Mouse (Mus musculus): Measurements from ENCODE around the gene Rexo1. TPM values are rescaled to one million over a fixed set of nuclear protein-coding genes. Genes with fewer than 3 reads are reported as not detected.

The Rexo1 gene
- polyA plus RNA-seq, 1 experiment from 2014 or later: 29.5 TPM

GRCm38 (mm10) chr10:80570419-80570818 lies 9.1 kb upstream of the Rexo1 start:
- H3K9me3 ChIP-seq (replicated peaks): no peaks in the 10 kb centered on the region
- H3K4me1 ChIP-seq: peaks cover 61% of the 10 kb centered on the region
- no peaks in the 10 kb centered on the region for H3K27me3 ChIP-seq (replicated peaks)
- no peak overlapping the region for H3K9ac ChIP-seq (replicated peaks)
- peak overlapping the region; percentile 38; the same call in 1 of the 2 replicates for H3K4me2 ChIP-seq
- 84% methylated on average over 10 of the region's 10 CpGs for WGBS
- no peak for ATAC-seq (ENCODE audit: low FRiP score)
- no peaks in the 10 kb centered on the region for H3K36me3 ChIP-seq
- no peak overlapping the region for H3K4me3 ChIP-seq (replicated peaks)
- 0 out of 2 replicates have a peak overlapping the region, but pooled peaks have one; percentile 2 for H3K27ac ChIP-seq (replicated peaks)

- Histone ChIP-seq H3K4me3 (replicated peaks) (no peak overlapping the region), H3K4me2 (peak overlapping the region; percentile 3; the same call in 1 of the 2 replicates), H3K27me3 (replicated peaks) (no peaks in the 10 kb centered on the region), H3K9ac (replicated peaks) (no peak overlapping the region), H3K4me1 (peaks cover 53% of the 10 kb centered on the region), H3K9me3 (replicated peaks) (no peaks in the 10 kb centered on the region), H3K27ac (replicated peaks) (no peak overlapping the region), H3K36me3 (no peaks in the 10 kb centered on the region)
- 42% methylated on average over 10 of the region's 10 CpGs for WGBS
- no peak for ATAC-seq (ENCODE audit: low FRiP score)
Measured at GRCm38 (mm10) chr10:80569664-80570066, 8.3 kb upstream of the Rexo1 start.

- 97% methylated on average over 29 of the region's 29 CpGs for WGBS
- Histone ChIP-seq H3K27me3 (replicated peaks) (no peaks in the 10 kb centered on the region), H3K9ac (replicated peaks) (no peak overlapping the region), H3K4me3 (replicated peaks) (no peak overlapping the region), H3K36me3 (no peaks in the 10 kb centered on the region), H3K27ac (replicated peaks) (no peak overlapping the region), H3K4me1 (peaks cover 45% of the 10 kb centered on the region), H3K4me2 (no peak overlapping the region), H3K9me3 (replicated peaks) (no peaks in the 10 kb centered on the region)
- no peak for ATAC-seq (ENCODE audit: low FRiP score)
Measured at GRCm38 (mm10) chr10:80568876-80569275, 7.5 kb upstream of the Rexo1 start.

DNA sequence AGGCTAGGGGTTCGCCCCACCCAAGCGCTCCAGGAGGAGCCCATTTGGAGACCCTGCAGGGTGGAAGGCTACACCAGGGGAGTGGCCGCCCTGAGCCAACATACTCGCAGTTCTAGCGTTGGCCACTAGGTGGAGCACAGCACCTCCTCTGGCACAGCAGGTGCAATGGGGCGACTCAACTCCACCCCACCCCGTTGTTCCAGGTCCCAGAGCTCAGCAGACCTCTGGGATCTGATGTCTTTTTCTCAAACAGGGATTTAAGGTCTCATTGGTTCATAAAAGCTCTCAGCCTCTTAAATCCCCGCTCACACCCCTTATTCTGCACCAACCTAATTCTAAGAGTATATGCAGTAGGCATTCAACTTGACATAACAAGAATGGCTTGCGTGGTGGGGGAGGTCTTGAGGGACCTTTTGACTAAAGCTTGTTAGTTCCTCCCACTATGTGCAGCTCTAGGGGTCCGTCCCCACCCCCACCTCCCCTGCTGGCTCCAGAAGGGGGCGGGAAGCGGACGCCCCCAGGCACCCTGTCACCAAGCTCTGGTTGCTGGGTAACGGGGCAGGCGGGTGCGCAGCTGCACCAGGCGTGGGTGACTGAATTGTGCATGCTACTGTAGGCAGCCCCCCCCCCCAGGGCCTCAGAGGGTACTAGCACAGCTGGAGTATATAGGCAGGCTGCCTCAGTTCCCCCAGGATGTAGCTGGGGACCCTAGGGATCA lies 5.2 kb upstream of the Rexo1 start:
- 0 out of 2 replicates have a peak overlapping the region, but pooled peaks have one; percentile 28 for H3K9ac ChIP-seq (replicated peaks)
- H3K4me2 ChIP-seq: peak overlapping the region; percentile 47
- WGBS: 11% methylated on average over 17 of the region's 17 CpGs
- peaks cover 42% of the 10 kb centered on the region for H3K4me1 ChIP-seq
- no peaks in the 10 kb centered on the region for H3K27me3 ChIP-seq (replicated peaks)
- H3K4me3 ChIP-seq (replicated peaks): peak overlapping the region; percentile 12; the same call in 1 of the 2 replicates
- peak; percentile 30 for ATAC-seq (ENCODE audit: low FRiP score)
- peak overlapping the region; percentile 60 for H3K27ac ChIP-seq (replicated peaks)
- H3K9me3 ChIP-seq (replicated peaks): no peaks in the 10 kb centered on the region
- no peaks in the 10 kb centered on the region for H3K36me3 ChIP-seq

DNA sequence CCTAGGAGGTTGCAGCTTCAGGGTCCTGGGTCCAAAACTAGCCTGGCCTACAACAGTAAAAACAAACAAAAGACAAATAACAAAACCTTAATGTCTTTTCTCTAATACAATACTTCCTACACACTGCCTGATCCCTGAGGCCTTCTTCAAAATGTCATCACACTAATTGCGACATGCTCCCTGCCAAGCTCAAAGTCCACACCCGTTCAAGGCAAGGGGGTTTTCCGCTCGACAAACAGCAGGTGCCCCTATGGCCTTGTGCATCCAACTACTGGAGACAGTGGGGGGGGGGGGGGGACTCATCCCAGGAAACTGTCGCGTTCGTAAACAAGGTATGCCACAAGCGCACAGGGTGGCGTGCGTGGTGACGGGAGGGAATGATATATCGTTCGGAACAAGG lies 739 bp downstream of the Rexo1 start:
- Histone ChIP-seq H3K9me3 (replicated peaks) (no peaks in the 10 kb centered on the region), H3K4me2 (peak overlapping the region; percentile 82), H3K27ac (replicated peaks) (peak overlapping the region; percentile 94), H3K4me1 (peaks cover 47% of the 10 kb centered on the region), H3K36me3 (no peaks in the 10 kb centered on the region), H3K27me3 (replicated peaks) (no peaks in the 10 kb centered on the region), H3K9ac (replicated peaks) (peak overlapping the region; percentile 90), H3K4me3 (replicated peaks) (peak overlapping the region; percentile 98)
- WGBS: 1% methylated on average over 13 of the region's 13 CpGs
- no peak for ATAC-seq (ENCODE audit: low FRiP score)

GRCm38 (mm10) chr10:80559431-80559830 lies 1.9 kb downstream of the Rexo1 start:
- no peak overlapping the region for H3K27ac ChIP-seq (replicated peaks)
- no peak for ATAC-seq (ENCODE audit: low FRiP score)
- H3K4me1 ChIP-seq: peaks cover 50% of the 10 kb centered on the region
- 92% methylated on average over 7 of the region's 7 CpGs for WGBS
- H3K9ac ChIP-seq (replicated peaks): no peak overlapping the region
- H3K4me2 ChIP-seq: peak overlapping the region; percentile 82
- H3K36me3 ChIP-seq: no peaks in the 10 kb centered on the region
- H3K27me3 ChIP-seq (replicated peaks): no peaks in the 10 kb centered on the region
- no peak overlapping the region for H3K4me3 ChIP-seq (replicated peaks)
- no peaks in the 10 kb centered on the region for H3K9me3 ChIP-seq (replicated peaks)

- no peaks in the 10 kb centered on the region for H3K9me3 ChIP-seq (replicated peaks)
- no peak overlapping the region for H3K4me2 ChIP-seq
- no peak overlapping the region for H3K9ac ChIP-seq (replicated peaks)
- peaks cover 49% of the 10 kb centered on the region for H3K4me1 ChIP-seq
- no peaks in the 10 kb centered on the region for H3K27me3 ChIP-seq (replicated peaks)
- ATAC-seq (ENCODE audit: low FRiP score): no peak
- WGBS: 35% methylated on average over 5 of the region's 5 CpGs
- no peaks in the 10 kb centered on the region for H3K36me3 ChIP-seq
- H3K4me3 ChIP-seq (replicated peaks): no peak overlapping the region
- H3K27ac ChIP-seq (replicated peaks): no peak overlapping the region
Measured at GRCm38 (mm10) chr10:80557346-80557965, 3.9 kb downstream of the Rexo1 start.

DNA sequence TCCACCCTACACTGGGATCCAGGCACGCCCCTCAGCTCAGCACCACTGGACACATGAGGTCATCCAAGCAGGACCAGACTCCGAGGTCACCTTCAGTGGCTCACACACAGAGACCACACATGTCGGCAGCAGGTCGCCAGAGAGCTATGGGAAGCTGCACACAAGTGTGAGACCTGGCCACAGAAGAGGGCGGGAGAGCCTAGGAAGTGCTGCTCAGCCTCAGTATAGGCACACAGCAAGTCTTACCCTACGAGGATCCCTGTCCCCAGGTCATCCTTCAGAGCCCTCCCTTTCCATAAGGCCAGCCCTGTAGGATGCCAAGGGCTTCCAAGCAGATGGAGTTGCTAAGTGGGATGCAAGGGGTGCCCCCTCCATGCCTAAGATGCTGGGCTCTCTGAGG lies 7.4 kb downstream of the Rexo1 start:
- no peaks in the 10 kb centered on the region for H3K9me3 ChIP-seq (replicated peaks)
- H3K4me2 ChIP-seq: no peak overlapping the region
- H3K27ac ChIP-seq (replicated peaks): no peak overlapping the region
- H3K4me3 ChIP-seq (replicated peaks): no peak overlapping the region
- ATAC-seq (ENCODE audit: low FRiP score): no peak
- no peaks in the 10 kb centered on the region for H3K27me3 ChIP-seq (replicated peaks)
- 92% methylated on average over 6 of the region's 6 CpGs for WGBS
- peaks cover 18% of the 10 kb centered on the region for H3K36me3 ChIP-seq
- H3K4me1 ChIP-seq: peaks cover 28% of the 10 kb centered on the region
- no peak overlapping the region for H3K9ac ChIP-seq (replicated peaks)

DNA sequence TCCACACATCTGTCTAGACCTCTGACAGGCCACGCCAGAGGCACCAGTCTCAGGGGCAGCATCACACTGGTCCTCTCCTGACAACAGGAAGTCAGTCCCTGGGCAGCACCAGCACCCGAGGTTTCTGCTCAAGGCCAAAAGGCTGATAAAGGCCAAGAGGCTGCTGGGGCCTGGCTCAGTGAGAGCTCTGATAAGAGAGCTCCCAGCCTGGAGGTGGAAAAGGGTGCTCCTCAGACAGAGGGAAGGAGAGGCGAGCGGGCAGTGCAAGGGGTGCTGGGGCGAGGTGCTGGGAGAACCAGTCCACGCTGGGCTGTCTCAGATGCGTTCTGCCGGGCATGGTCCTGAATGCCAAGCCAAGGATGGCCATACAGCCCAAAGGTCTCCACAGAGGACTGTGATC lies 7.8 kb downstream of the Rexo1 start:
- Histone ChIP-seq H3K27ac (replicated peaks) (no peak overlapping the region), H3K4me1 (peaks cover 26% of the 10 kb centered on the region), H3K4me2 (no peak overlapping the region), H3K9ac (replicated peaks) (no peak overlapping the region), H3K27me3 (replicated peaks) (no peaks in the 10 kb centered on the region), H3K9me3 (replicated peaks) (no peaks in the 10 kb centered on the region), H3K36me3 (peaks cover 19% of the 10 kb centered on the region), H3K4me3 (replicated peaks) (no peak overlapping the region)
- ATAC-seq (ENCODE audit: low FRiP score): no peak
- WGBS: 90% methylated on average over 8 of the region's 8 CpGs

GRCm38 (mm10) chr10:80552364-80552763 lies 9.0 kb downstream of the Rexo1 start:
- H3K9ac ChIP-seq (replicated peaks): no peak overlapping the region
- peaks cover 18% of the 10 kb centered on the region for H3K4me1 ChIP-seq
- peaks cover 29% of the 10 kb centered on the region for H3K36me3 ChIP-seq
- ATAC-seq (ENCODE audit: low FRiP score): no peak
- H3K9me3 ChIP-seq (replicated peaks): no peaks in the 10 kb centered on the region
- no peak overlapping the region for H3K27ac ChIP-seq (replicated peaks)
- no peaks in the 10 kb centered on the region for H3K27me3 ChIP-seq (replicated peaks)
- H3K4me3 ChIP-seq (replicated peaks): no peak overlapping the region
- 65% methylated on average over 9 of the region's 9 CpGs for WGBS
- H3K4me2 ChIP-seq: no peak overlapping the region

DNA sequence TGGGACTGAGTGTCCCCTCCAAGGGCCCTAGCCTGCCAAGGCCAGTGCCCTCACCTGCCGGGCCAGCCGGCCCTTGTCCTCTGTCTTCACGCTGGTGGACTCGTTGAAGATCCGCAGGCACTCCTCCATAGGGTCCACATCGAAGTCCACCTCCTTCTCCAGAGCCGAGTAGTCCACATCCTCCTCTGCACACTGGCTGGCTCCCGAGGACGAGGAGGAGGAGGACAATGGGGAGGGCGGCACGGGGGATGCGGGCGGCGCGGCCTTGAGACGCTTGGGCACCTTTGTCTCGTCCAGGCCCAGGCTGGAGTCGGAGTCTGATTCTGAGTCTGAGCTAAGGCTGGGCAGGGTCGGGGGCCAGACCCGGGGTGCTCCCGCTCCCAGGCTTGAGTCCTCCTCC lies 12.1 kb downstream of the Rexo1 start:
- Histone ChIP-seq H3K36me3 (peaks cover 59% of the 10 kb centered on the region), H3K4me2 (no peak overlapping the region), H3K4me3 (replicated peaks) (no peak overlapping the region), H3K4me1 (peaks cover 10% of the 10 kb centered on the region; the same call in 1 of the 2 replicates), H3K27me3 (replicated peaks) (no peaks in the 10 kb centered on the region), H3K9ac (replicated peaks) (no peak overlapping the region), H3K27ac (replicated peaks) (no peak overlapping the region), H3K9me3 (replicated peaks) (no peaks in the 10 kb centered on the region)
- 94% methylated on average over 21 of the region's 21 CpGs for WGBS
- ATAC-seq (ENCODE audit: low FRiP score): no peak

- ATAC-seq (ENCODE audit: low FRiP score): peak; percentile 33; the same call in 1 of the 2 replicates
- peaks cover 6% of the 10 kb centered on the region; the same call in 1 of the 2 replicates for H3K4me1 ChIP-seq
- 72% methylated on average over 10 of the region's 10 CpGs for WGBS
- H3K4me2 ChIP-seq: no peak overlapping the region
- peaks cover 67% of the 10 kb centered on the region for H3K36me3 ChIP-seq
- no peaks in the 10 kb centered on the region for H3K27me3 ChIP-seq (replicated peaks)
- H3K4me3 ChIP-seq (replicated peaks): no peak overlapping the region
- H3K9me3 ChIP-seq (replicated peaks): no peaks in the 10 kb centered on the region
- no peak overlapping the region for H3K9ac ChIP-seq (replicated peaks)
- H3K27ac ChIP-seq (replicated peaks): no peak overlapping the region
Measured at GRCm38 (mm10) chr10:80548428-80549006, 12.8 kb downstream of the Rexo1 start.

Measured in neural tube, embryonic 15.5 days (tissue).